Comparison of ENCODE assay signal across 20 mouse cellular contexts in genomic region chr6:6586313-6586712, GRCm38 (mm10). TPM values are rescaled to one million over a fixed set of nuclear protein-coding genes. Genes with fewer than 3 reads are reported as not detected.
DNase-seq lines count a peak whose midpoint lies in the region; TF ChIP-seq lines count a peak whose summit lies in the region.
"Had no signal": no experiment of that assay in that cellular context is flagged by ENCODE, and none has a peak within 500 bp of the region (broad histone marks: within the 10 kb centered on the region; RNA-seq: fewer than 3 reads in every experiment).

No protein-coding gene starts in this region.

- H3ac ChIP-seq in myocyte (ENCODE audit: control insufficient read depth, insufficient read length), result no peak overlapping the region

- DNase-seq in kidney, postnatal 10 days, result peak; percentile 22
- no peak for DNase-seq in kidney, postnatal 25 days
- peak; percentile 73 for DNase-seq in urinary bladder, postnatal 14 days (ENCODE audit: low spot score)
- DNase-seq in urinary bladder, postnatal 10 days (ENCODE audit: low spot score), result no peak
- peak; percentile 70 for DNase-seq in adrenal gland, postnatal 14 days
- DNase-seq in spleen, postnatal 36 days (ENCODE audit: low spot score in 2 of 2), result no peak
- DNase-seq in B cell, adult 2 months, result no peak
- DNase-seq: cerebellum, postnatal 10 days; gastrocnemius, adult 2 months; heart, postnatal 36 days; liver; right cerebral cortex, postnatal 25 days; thymus, adult 18-20 months; thymus, postnatal 4 days had no signal

- no peaks in the 10 kb centered on the region for H3K79me2 ChIP-seq in myocyte (ENCODE audit: control insufficient read depth, insufficient read depth)

- H3K27me3 ChIP-seq in myocyte (ENCODE audit: control insufficient read depth, insufficient read depth, insufficient read length), result no peaks in the 10 kb centered on the region
- H3K27me3 ChIP-seq: heart, embryonic 13.5 days; kidney, embryonic 15.5 days; midbrain, embryonic 13.5 days; Patski; stomach, embryonic 15.5 days had no signal

- no peak overlapping the region for H3K4me3 ChIP-seq in myocyte
- H3K4me3 ChIP-seq: gastrocnemius, adult 2 months; heart, embryonic 13.5 days; kidney, embryonic 15.5 days; midbrain, embryonic 13.5 days; stomach, embryonic 15.5 days had no signal

- no peaks in the 10 kb centered on the region for H3K36me3 ChIP-seq in myocyte (ENCODE audit: control insufficient read depth, insufficient read depth)
- H3K36me3 ChIP-seq: heart, embryonic 13.5 days; kidney, embryonic 15.5 days; midbrain, embryonic 13.5 days; stomach, embryonic 15.5 days had no signal

- no peak for TF ChIP-seq POLR2A in myocyte (IDR thresholded peaks at IDR 0.05; ENCODE audit: insufficient read length, low read depth)

- H3K4me2 ChIP-seq in myocyte (ENCODE audit: low read depth), result peak overlapping the region; percentile 39
- H3K4me2 ChIP-seq: heart, embryonic 13.5 days; kidney, embryonic 15.5 days; midbrain, embryonic 13.5 days; stomach, embryonic 15.5 days had no signal

TF ChIP-seq in myocyte, 11 proteins besides CTCF, POLR2A, EP300 and RAD21:
- TF ChIP-seq CEBPB (IDR thresholded peaks at IDR 0.05; ENCODE audit: insufficient read depth, poor library complexity, severe bottlenecking), result peak; percentile 32; the same call in 1 of the 2 replicates
- no peak for TF ChIP-seq MYOD1 (IDR thresholded peaks at IDR 0.05; ENCODE audit: control insufficient read depth in 1 of 3, insufficient read length in 2 of 3, low read depth in 2 of 3)
- TF ChIP-seq POLR2AphosphoS2 (IDR thresholded peaks at IDR 0.05; ENCODE audit: insufficient read length, low read depth), result no peak
- TF ChIP-seq REST (IDR thresholded peaks at IDR 0.05; ENCODE audit: insufficient read depth, insufficient read length), result no peak
- no peak for TF ChIP-seq SRF (IDR thresholded peaks at IDR 0.05; ENCODE audit: control insufficient read depth, insufficient read length, low read depth)
- no peak for TF ChIP-seq TCF12 (IDR thresholded peaks at IDR 0.05; ENCODE audit: insufficient read depth, poor library complexity, severe bottlenecking)
- no peak for TF ChIP-seq MYOG (IDR thresholded peaks at IDR 0.05; ENCODE audit: control insufficient read depth in 1 of 3, insufficient read depth in 1 of 3, insufficient read length in 2 of 3, low read depth in 2 of 3)

RNA-seq across cellular contexts. Expression of gene Sem1, which starts 7.8 kb away (rescaled TPM):
- 78.7 TPM in 2 replicates for total RNA-seq in adrenal gland, postnatal 14 days (2021)
- polyA plus RNA-seq in myocyte (2012; fragmentation: generic; extraction: Trizol), result 112 TPM

Comparison
In these comparisons a context has a peak if more than half of its experiments do, and no peak if none do; other contexts are left out.
1. DNase-seq: peak in kidney, postnatal 10 days (single experiment), urinary bladder, postnatal 14 days (single experiment) and adrenal gland, postnatal 14 days (single experiment); none in kidney, postnatal 25 days (0 of 2), urinary bladder, postnatal 10 days (single experiment), spleen, postnatal 36 days (0 of 2) and B cell, adult 2 months (0 of 2).